Mouse (Mus musculus) megakaryocyte, embryonic 14.5 days (primary cell): ENCODE measurements around the gene Hebp2.

Experiments used
- FLI1 ChIP-seq: IDR thresholded peaks from 2 replicates; pipeline ENCODE4 v1.6.1; 2012; ENCODE audit warnings: low read length, inconsistent platforms, mixed read lengths
- GATA1 ChIP-seq: IDR thresholded peaks from 3 replicates; pipeline ENCODE4 v1.6.1; 2012; ENCODE audit warnings: mixed read lengths, low read length, inconsistent platforms, borderline replicate concordance

DNA sequence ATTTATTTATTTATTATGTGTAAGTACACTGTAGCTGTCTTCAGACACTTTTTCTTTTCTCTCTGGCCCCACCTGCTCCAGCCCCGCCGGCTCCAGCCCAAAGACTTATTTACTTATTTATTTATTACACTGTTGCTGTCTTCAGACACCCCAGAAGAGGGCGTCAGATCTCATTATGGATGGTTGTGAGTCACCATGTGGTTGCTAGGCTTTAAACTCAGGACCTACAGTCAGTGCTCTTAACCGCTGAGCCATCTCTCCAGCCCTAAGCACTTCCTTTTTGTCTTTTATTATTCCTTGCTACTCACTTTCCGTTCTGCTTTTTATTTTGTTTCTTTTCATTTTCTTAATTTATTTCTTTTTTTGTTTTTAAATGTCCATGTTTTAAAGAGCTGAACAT lies 15.6 kb upstream of the Hebp2 start:
- TF ChIP-seq GATA1 (no peak), FLI1 (no peak)
